In genomic region chrX:36982892-36983653, GRCm38 (mm10) we compare ENCODE assay signal across 8 mouse cellular contexts. TPM values are rescaled to one million over a fixed set of nuclear protein-coding genes. Genes with fewer than 3 reads are reported as not detected.
A peak's percentile ranks its signal among the peaks of the same experiment; 100 is the strongest.
DNase-seq lines count a peak whose midpoint lies in the region; ATAC-seq and TF ChIP-seq lines count a peak whose summit lies in the region.

No protein-coding gene starts in this region.

- H3K4me3 ChIP-seq in heart, adult 2 months, result no peak overlapping the region
- H3K4me3 ChIP-seq in bone marrow, adult 2 months (replicated peaks; ENCODE audit: control insufficient read depth, low read depth, low read length), result no peak overlapping the region
- H3K4me3 ChIP-seq in midbrain, embryonic 13.5 days (replicated peaks), result no peak overlapping the region

- no peaks in the 10 kb centered on the region for H3K36me3 ChIP-seq in heart, adult 2 months (ENCODE audit: control insufficient read depth, insufficient read depth, low read length)
- H3K36me3 ChIP-seq in midbrain, embryonic 13.5 days, result no peaks in the 10 kb centered on the region

- no peaks in the 10 kb centered on the region for H3K9me3 ChIP-seq in midbrain, embryonic 13.5 days

- H3K79me2 ChIP-seq in heart, adult 2 months (replicated peaks; ENCODE audit: control insufficient read depth, insufficient read depth, low read length), result no peaks in the 10 kb centered on the region

- peak overlapping the region; percentile 9; the same call in 1 of the 2 replicates for H3K27ac ChIP-seq in heart, adult 2 months
- peak overlapping the region; percentile 55 for H3K27ac ChIP-seq in bone marrow, adult 2 months (ENCODE audit: control insufficient read depth, insufficient read depth, low read depth, low read length, poor library complexity)
- H3K27ac ChIP-seq in midbrain, embryonic 13.5 days, result no peak overlapping the region

- intact Hi-C loops in heart, adult 2 months (cut with DNase I), result no loop called here

- H3K27me3 ChIP-seq in heart, adult 2 months (ENCODE audit: control insufficient read depth, insufficient read depth, low read length), result no peaks in the 10 kb centered on the region
- no peaks in the 10 kb centered on the region for H3K27me3 ChIP-seq in midbrain, embryonic 13.5 days

- peaks cover 3% of the 10 kb centered on the region; the same call in 1 of the 2 replicates for H3K4me1 ChIP-seq in heart, adult 2 months (ENCODE audit: control insufficient read depth, insufficient read depth, low read length)
- no peaks in the 10 kb centered on the region; the same call in 1 of the 2 replicates for H3K4me1 ChIP-seq in bone marrow, adult 2 months (ENCODE audit: control insufficient read depth, insufficient read depth, low read length)
- peaks cover 24% of the 10 kb centered on the region for H3K4me1 ChIP-seq in midbrain, embryonic 13.5 days (replicated peaks)

- no peak overlapping the region for H3K9ac ChIP-seq in heart, adult 2 months (ENCODE audit: low read depth, low read length)
- no peak overlapping the region for H3K9ac ChIP-seq in midbrain, embryonic 13.5 days (replicated peaks)

- WGBS in heart, adult 2 months, result 46% methylated on average over 8 of the region's 8 CpGs
- 34% methylated on average over 8 of the region's 8 CpGs for whole genome bisulfite sequencing in bone marrow, adult 2 months
- WGBS in midbrain, embryonic 13.5 days, result 82% methylated on average over 8 of the region's 8 CpGs

- no peak for ATAC-seq in midbrain, embryonic 13.5 days

- no peak for TF ChIP-seq EP300 in heart, adult 2 months (IDR thresholded peaks at IDR 0.05; ENCODE audit: insufficient read depth, low read depth, low read length)

- no peak for TF ChIP-seq POLR2A in heart, adult 2 months (IDR thresholded peaks at IDR 0.05; ENCODE audit: insufficient read depth, low read depth, low read length)
- no peak for TF ChIP-seq POLR2A in bone marrow, adult 2 months (IDR thresholded peaks at IDR 0.05; ENCODE audit: borderline replicate concordance, control insufficient read depth, low read depth, low read length)

- DNase-seq in heart, adult 2 months, result peak in 1 of 2 experiments; percentile 36
- DNase-seq in heart, adult 8-10 months (ENCODE audit: low spot score), result no peak
- DNase-seq in 3T3-L1 (ENCODE audit: low read depth, low spot score), result peak; percentile 60
- DNase-seq in induced T-regulatory cell, adult 2 months (ENCODE audit: low read depth), result peak; percentile 50
- no peak for DNase-seq in urinary bladder, postnatal 36 days (ENCODE audit: low spot score in 2 of 2)
- no peak for DNase-seq in urinary bladder, adult 18-20 months (ENCODE audit: low spot score in 2 of 2)

- no peak overlapping the region for H3K4me2 ChIP-seq in midbrain, embryonic 13.5 days (replicated peaks)

- no peak for TF ChIP-seq CTCF in heart, adult 2 months (IDR thresholded peaks at IDR 0.05)
- TF ChIP-seq CTCF in bone marrow, adult 2 months (IDR thresholded peaks at IDR 0.05; ENCODE audit: control insufficient read depth, insufficient read depth, low read length), result no peak

RNA-seq across cellular contexts. Expression of gene Sept6, which starts 8.5 kb away (rescaled TPM):
- 1 to 10 TPM; 5.5 to 6.9 TPM for total RNA-seq in heart, adult 2 months (2021)
- 3.8 and 4.0 TPM in 2 replicates for polyA plus RNA-seq in heart, adult 2 months (2012; rRNA removed)
- total RNA-seq in heart, adult 8-10 months (2022), result 1 to 10 TPM; 2.4 to 6.1 (median 3.7) TPM
- 12.6 and 17.5 TPM in 2 replicates for polyA plus RNA-seq in bone marrow, adult 2 months (2011; ENCODE audit: insufficient read depth, insufficient read length, low replicate concordance, missing spikeins)
- polyA plus RNA-seq in midbrain, embryonic 13.5 days (2015; fragmentation: Nextera tagmentation; extraction: Ambion mirVana), result 67.0 and 68.5 TPM in 2 replicates

Comparison
In these comparisons a context has a peak if more than half of its experiments do, and no peak if none do; other contexts are left out.
1. DNase-seq: peak in 3T3-L1 (single experiment) and induced T-regulatory cell, adult 2 months (single experiment); none in heart, adult 8-10 months (single experiment), urinary bladder, postnatal 36 days (0 of 2) and urinary bladder, adult 18-20 months (0 of 2).